Mouse (Mus musculus) T-cell, adult 2 months (primary cell): Measurements from ENCODE around the gene Gm17018.

ENCODE experiments used
- DNase-seq: peaks from one replicate; pipeline ENCODE4 v3.0.0; 2022; ENCODE audit warnings: low spot score

Gm17018 gene

DNA sequence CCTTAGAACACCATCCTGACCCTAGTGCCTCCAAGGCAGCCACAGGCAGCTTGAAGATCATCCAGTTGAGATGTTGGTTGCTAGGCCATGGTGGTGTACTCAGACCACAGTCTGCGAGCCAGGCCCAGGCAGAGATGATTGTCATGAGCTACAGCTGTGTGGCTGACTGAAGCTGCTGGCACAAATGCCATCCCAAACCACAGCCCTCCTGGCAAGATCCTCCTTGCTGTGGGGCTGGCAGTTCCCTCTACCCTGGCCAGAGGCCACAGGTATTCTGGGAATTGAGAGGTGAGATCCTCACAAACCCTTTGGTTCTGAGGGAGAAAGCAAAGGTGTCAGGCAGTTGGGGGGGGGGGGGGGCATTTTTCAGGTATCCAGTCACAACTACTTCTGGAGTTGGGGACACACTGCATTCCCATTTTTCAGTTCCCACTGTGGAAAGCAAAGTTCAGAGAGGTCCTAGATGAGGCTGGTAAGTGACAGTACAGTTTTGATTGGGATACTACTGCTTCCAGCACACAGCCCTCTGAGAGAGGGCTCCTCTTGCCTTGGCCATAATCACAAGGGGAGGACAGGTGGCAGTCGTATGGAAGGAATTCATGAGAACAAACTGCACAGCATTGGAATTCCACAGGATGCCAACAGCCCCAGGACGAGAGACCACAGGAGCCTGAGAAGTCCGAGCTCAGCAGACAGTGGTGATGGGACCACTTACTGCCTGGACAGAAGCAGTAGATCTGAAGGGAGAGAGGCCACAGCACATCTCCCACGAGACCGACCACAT lies 27.3 kb downstream of the Gm17018 start:
- no peak for DNase-seq

DNA sequence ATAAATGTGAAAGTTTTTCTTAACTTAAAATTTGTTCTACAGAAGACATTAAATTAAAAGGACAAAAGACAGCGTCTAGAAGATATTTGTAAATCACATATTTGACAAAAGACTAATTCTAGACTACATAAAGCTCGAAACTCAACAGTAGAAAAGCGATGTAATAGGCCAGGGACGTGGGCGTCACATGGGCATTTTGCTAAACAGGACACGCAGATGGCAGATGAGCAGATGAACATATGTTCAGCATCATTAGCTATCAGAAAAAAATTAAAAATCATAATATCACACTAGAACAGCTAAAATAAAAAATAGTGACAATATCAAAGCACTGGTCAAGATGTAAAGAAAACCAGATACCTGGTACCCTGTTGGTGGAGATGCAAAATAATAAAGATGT lies 29.3 kb downstream of the Gm17018 start:
- no peak for DNase-seq

DNA sequence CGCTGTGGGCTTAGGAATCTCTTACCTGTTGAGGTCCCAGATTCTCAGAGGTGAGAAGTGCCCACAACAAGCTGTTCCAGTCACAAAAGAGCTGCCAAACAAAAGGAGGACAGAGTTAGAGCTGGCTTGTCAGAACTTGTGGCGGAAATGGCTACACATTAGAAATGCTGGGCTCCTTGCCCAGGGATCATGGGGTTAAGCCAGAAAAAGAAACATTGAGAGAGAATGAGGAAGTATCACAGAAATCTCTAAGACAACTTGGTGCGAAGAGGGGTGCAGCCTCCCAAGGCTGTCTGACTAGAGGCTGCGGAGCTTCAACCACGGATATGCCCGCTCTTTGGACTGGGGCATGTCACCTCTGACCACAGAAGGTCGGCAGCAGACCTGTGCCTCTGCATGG lies 31.3 kb downstream of the Gm17018 start:
- no peak for DNase-seq

DNA sequence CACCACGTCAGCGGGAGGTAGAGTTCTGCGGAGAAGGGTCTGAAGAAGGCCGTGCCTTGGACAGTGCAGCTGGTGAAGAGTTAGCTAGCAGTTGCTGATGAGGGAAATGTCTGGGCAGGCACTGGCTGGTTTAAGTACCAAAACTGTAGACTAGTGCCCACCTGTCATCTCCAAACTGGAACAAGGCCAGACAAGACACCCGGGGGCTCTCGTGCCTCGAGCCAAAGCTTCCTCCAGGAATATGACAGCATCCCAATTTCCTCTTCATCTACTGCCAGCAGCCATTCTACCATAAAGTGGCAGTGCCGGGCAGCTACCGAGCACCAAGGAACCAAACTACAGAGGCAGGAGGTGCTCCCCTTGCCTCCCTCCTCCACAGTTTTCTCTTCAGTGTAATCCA lies 32.5 kb downstream of the Gm17018 start:
- DNase-seq, result no peak

DNA sequence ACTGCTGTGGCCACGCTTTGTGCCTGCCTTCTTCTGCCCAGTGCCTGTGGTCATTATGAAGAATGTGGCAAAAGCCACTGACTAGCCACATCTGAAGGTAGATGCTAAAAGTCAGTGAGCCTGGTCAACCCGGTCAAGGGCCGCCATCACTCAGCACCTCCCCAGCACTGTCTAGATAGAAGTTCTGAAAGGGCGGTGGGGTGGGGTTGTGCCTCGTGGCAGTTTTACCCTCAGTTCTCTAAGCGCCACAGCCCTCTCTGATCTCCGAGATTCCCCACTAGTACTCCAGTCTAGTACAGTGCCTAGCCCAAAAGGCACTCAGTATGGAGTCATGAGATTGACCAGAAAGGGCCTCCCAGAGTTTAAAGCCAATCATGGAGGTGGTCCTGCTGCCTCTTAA lies 33.7 kb downstream of the Gm17018 start:
- no peak for DNase-seq

DNA sequence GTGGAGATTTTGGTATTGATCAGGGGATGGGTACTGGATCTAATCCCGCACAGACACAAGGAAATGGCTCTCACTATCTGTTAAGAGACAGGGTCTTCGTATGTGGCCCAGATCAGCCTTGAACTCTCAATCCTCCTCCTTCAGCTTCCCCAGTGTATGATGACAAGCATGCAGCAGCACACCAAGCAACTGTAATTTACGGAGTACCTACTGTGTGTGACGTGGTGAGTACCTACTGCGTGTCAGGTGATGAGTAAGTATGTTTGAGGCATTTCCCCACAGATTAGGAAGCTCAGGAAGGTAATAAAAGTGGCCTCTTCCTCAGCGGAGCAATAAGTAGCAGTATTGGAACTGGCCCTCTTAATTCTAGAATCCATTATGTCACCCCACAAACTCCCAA lies 35.1 kb downstream of the Gm17018 start:
- DNase-seq, result no peak

DNA sequence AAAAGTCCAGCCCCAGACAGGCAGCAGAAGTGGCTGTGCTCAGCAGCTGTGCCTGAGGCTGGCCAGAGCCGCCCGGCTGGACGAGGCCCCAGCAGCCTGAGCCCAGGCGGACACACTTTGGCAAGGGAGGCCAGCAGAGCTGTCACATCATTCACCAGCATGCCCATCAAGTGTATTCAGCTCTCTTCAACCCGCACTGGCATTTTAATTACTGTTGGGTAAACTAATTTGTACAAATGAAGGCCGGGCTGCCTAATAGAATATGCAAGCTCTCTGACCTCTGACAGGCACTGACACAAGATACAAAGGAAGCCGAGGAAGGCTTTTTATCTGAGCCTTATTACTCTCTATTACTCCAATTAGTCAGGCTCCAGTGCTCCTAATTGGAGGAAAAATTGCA lies 35.6 kb downstream of the Gm17018 start:
- no peak for DNase-seq

DNA sequence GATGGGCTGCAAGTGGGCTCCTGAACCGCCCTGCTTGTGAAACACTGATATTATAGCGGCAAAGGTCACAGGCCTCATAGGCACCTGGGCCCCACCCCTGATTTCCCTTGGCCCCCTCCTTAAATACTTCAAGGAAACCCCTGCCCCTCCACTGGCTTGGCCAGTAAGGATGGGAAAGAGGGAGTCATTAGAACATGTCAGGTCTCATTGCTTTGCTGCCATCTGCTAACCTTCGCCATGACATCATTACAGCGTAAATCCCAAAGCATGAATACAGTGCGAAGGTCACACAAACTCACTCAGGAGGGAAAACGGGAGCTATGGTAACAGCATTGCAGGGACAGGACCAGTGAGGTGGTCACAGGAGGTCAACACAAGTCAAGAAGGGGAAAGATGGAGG lies 36.0 kb downstream of the Gm17018 start:
- DNase-seq, result no peak

DNA sequence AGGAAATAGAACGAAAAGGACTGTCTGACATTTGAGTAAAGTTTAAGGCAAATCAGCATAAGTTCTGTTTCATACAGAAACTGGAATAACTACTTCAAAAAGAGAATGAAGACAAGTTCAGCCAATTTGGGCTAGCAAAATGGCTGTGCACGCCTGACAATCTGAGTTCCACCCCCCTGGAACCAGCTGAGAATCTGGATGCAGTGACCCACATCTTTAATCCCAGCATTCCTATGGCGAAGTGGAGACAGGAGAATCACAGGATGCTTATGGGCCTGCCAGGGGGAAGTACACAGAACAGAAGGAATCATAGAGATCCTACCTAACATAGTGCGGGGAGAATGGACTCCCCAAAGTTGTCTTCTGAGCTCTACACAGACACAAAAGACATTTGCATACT lies 36.7 kb downstream of the Gm17018 start:
- no peak for DNase-seq

DNA sequence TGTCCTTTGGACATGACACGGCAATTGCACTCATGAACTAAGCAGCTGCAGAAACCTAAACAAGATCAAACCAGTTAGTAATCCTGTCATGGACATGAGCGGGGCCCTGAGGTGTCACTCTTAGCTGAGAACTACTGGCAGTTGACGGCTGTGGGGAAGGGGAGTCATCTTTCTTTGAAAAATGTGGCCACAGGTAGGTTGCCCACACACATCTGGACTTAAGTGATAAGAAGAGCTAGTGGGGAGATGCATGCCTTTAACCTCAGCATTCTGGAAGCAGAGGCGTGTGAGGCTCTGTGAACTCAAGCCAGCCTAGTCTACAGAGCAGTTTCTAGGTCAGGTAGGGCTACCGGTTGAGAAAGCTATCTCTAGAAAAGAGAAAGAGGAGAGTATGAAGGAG lies 42.2 kb downstream of the Gm17018 start:
- DNase-seq, result no peak

DNA sequence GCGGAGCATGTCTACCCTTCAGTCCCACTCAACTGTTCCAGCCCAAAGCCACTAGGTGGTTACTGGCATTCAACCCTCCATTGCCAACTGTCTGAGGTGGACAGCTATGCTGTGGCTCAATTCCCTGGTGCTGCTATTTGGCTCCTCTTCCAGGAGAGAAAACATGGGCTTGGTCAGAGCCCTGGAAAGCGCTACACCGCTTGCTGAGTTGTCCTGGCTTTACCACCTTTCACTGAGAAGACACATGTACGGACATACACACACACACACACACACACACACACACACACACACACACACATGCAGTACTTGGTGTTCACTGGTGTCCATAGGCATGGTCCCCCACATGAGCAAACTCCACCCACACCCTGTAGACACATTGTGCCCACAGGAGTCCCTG lies 46.3 kb downstream of the Gm17018 start:
- DNase-seq, result no peak

DNA sequence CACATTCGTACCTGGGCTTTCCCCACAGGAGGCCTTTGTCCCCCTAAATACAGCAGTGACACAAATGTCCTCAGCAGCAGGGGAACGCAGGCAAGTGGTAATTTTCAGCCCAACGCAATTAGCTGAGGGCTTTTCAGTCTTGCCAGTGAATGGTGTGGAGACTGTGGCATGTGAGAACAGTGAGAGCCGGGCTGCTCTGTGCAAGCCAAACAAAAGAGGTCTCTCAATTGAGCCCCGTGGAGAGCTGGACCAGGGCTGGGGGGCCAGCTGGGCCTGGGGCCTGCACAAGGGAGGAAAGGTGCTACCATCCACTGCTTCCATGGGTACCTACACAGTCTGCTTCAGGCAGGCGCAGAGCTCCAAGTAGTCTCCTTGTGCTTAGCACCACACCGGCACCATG lies 47.1 kb downstream of the Gm17018 start:
- no peak for DNase-seq

DNA sequence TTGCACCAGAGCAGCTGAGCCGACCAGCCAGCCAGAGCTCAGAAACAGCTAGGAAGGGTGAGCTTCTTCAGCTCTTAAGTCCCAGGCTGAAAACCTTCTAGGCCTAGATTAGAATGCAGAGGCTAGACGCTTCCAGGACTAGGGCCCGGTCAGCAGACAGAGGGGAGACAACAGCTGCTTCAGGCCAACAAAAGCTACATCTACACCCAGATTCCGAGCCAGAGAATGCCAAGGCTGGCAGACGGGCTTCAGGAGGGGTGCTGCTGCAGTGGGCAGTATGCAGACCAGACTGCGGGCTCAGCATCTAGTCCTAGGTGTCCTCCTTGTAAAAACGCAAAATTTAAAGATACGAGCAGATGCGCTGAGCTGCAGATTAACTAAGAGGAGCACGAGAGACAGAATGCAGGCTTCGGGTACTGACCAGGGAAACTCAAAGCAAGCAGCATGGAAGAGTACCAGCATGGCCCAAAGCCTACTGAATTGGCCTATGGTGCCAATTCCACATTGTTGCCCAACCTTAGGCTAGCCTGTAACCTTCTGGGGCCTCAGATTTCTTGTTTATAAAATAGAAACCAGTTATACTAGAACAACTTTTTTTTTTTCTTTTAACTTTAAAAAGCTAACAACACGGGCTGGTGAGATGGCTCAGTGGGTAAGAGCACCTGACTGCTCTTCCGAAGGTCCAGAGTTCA lies 48.4 kb downstream of the Gm17018 start:
- no peak for DNase-seq

DNA sequence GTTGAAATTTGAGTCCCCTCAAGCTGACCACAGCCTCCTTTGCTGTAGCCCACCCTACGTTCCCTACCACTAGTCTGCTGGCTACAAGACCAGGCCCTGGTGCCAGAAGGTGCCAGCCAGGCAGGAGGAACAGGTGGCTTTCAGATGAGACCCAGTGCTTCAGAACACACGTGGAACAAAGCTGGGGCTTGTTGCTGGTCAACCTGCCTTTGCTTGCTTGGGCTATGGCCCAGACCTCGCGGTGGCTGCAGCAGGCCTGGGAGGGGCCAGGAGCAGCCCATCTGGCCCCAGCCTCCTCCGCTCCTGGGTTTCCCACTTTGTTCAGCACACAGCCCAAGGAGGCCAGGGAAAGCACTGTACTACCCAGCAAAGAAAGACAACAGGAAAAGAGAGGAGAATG lies 50.4 kb downstream of the Gm17018 start:
- no peak for DNase-seq

DNA sequence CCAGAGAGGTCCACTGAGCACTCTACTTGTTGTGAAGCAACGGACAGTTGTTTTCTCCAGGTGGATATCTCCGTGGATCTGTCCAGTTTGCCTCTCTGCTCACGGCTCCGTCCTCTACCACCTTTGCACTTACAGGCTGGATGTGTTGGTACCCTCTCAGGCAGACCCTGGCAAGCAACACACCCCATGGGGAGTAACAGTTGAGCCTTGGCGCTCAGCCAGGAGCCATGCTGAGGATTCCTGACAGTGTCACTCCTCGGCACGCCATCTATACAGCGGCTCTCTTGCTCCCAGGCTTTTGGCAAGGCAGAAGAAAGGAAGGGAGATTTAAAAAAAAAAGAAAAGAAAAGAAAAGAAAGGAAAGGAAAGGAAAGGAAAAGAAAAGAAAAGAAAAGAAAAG lies 54.0 kb downstream of the Gm17018 start:
- DNase-seq, result no peak

DNA sequence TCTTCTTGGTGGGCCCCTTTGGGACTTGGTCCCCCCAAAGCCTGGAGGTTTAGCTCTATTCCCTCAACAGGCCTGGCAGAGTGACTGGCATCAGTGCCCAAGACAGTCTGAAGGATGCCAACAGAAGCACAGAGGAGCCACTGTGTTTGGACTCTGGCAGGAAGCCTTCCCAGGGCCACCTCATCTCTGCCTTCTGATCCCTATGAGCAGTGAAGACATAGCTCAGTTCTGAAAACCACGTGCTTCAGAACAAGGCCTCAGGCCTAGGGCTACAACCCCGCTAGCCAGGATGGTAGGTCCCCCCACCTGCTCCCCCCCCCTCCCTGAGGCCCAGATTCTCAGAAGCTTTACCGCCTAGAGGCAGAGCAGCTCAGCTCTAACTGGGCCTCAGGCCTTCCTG lies 54.5 kb downstream of the Gm17018 start:
- no peak for DNase-seq

DNA sequence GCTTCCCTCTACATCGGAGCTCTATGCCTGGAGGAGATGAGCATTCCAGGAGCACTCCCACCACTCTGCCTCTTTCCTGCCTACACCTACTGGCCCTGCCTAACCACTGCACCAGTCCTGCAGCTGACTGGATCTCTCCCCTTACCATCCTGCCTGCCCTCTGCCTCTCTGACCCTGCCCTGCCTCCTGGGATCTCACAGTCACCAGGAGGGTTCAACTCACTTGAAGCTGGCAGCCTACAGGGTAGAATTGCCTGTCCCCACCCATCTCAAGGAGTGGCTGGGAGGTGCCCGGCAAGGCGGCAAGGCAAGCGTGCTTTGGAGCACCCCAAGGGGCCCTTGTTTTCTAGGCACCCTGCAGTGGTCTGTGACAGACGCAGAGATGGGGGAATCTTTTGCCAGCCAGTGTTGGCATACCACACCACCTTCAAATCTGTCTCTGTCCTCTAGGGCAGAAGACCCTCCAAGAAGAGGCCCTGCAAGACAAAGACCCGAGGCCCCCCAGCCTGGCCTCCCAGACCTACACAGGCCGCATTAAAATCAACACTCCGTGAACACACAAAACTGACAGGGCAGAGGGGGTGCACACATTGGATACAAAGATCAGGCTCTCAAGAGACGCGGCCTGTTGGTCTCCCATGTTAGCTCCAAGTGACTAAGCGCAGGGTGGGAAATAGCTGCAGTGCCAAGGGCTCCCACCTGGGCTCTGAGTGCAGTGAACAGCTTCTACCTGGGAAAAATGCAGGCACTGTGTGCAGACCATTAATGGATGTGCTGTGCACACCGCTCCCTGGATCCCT lies 55.2 kb downstream of the Gm17018 start:
- DNase-seq, result no peak

DNA sequence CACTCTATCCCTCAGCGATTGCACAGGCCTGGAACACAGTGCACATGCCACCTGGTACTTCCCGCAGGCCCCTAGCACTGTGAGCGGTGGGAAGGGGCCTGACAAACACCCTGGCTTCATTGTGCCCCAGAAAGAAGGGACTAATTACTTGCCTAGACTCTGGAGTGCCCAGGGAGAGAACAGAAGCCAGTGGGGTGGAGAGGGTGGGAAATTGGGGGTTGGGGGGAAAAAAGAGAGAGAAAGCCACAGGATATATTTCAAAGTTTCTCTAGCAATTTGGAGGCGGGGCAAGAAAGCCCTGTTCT lies 55.8 kb downstream of the Gm17018 start:
- no peak for DNase-seq

DNA sequence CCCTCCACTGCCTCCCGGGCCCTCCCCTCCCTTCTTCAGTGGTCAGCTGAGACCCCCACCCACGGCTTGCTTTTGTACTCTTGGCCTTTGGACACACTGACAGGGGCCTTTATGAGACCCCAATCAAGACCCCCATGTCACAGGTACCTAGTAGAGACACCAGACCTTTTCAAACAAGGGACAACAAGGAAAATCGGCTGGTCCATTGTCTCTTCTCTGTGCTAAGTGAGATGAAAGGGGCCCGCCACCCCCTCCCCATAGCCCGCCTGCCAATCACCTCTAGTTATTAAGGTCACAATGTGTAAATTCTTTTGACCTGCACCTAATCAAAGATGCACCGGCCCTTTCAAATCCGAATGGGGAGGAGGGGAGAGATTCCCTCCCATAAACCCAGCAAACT lies 56.3 kb downstream of the Gm17018 start:
- no peak for DNase-seq

DNA sequence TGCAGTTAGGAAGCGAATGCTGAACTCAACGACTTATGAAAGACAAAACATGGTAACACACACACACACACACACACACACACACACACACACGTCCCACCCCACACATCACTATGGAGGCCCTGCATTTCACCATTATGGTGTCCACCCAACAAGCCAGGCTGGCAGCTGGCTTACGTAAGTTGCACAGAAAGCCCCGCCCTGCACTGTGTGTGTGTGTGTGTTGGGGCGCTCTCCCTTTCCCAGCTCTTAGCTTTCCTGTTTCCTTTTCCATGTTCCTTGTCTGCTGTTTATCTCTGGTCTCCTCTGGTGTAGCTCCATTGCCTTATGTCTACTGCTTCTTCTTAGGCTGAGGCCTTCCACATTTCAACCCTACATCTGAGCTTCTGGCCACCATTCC lies 57.8 kb downstream of the Gm17018 start:
- DNase-seq, result no peak

DNA sequence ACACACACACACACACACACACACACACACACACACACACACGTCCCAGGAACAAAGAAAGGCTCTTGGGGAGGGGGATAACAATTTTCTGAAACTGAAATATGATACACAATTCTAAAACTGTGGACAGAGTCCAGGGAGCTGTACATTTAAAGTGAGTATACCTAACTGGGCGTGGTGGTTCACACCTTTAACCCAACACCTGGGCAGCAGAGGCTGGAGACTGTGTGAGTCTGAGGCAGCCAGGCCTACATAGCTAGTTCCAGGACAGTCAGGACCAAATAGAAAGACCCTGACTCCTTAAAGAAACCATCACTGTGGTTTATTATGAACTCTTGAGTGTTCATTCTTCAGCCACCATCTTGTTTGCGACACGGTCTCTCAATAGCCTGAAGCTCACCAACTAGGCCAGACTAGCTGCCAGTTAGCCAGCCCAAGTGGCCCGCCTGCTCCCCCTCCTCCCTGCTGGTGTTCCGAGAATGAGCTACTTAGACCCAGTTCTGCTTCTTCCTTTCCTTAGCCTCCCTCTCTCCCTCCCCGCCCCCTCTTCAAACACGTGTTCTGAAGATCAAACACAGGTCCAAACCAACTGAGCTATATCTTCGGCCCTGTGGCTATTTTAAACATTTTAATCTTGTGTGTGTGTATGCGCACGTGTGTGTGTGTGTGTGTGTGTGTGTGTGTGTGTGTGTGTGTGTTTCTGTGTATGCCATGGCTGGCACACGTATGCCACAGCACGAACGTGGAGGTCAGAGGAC lies 59.5 kb downstream of the Gm17018 start:
- DNase-seq, result no peak

DNA sequence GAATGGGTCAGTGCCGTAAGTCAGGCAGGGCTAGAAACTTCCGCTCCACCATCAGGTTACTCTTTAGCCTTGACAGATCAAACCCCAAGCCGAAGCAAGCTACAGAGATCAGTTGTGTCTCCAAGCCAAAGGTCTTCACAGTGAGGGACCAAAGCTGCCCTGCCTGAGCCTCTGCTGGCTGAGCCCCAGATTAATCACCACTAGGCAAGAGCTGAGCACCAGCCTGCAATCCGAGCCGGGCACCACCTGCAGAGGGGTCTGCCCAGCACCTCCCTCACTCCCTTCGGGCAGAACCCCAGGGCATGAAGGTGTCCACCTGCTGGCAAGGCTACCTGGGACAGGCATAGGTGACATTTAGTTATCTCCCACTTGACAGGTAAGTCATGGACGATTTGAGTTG lies 60.6 kb downstream of the Gm17018 start:
- DNase-seq, result no peak

DNA sequence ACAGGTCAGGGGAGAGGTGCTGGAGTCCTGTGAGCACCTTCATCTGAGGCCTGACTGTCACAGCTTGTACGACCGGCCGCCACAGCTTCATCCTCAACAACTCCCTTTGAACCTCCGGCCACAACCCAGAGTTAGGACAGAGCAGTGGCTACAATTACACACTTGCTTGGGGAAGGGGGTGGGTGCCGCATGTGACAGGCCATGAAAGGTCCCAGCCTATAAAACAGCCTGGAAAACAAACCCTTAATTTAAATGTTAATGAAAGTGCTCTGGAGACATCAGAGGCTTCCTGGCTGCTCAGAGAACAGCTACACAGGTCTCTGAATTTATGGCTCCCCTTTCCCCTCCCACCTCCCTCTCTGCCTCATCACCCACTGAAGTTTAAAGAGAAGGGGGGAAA lies 61.7 kb downstream of the Gm17018 start:
- DNase-seq, result no peak
